Mouse (Mus musculus) bone marrow macrophage, adult 2 months (primary cell): ENCODE results near the gene Cers3. TPM values are rescaled to one million over a fixed set of nuclear protein-coding genes. Genes with fewer than 3 reads are reported as not detected.

Experiments
- H3K27ac ChIP-seq: 2 replicates; pipeline ENCODE4 v1.5.1; 2012; ENCODE audit warnings: low read depth, low read length; ENCODE audit not compliant: insufficient read depth
- H3K4me1 ChIP-seq: 2 replicates; pipeline ENCODE4 v1.6.1; 2012; ENCODE audit warnings: low read length; ENCODE audit not compliant: control insufficient read depth, insufficient read depth
- H3K4me3 ChIP-seq: 2 replicates; pipeline ENCODE4 v1.5.1; 2012; ENCODE audit warnings: mild to moderate bottlenecking, low read length, moderate library complexity; ENCODE audit not compliant: insufficient read depth
- CTCF ChIP-seq: IDR thresholded peaks from 2 replicates; pipeline ENCODE4 v1.5.1; 2012; ENCODE audit warnings: low read depth, mild to moderate bottlenecking, low read length, moderate library complexity
- POLR2A ChIP-seq: IDR thresholded peaks from 2 replicates; pipeline ENCODE4 v1.6.1; 2012; ENCODE audit warnings: mild to moderate bottlenecking, low read depth, low read length, borderline replicate concordance
- polyA plus RNA-seq: library from polyadenylated mRNA; stranded (reverse); fragments of >200 nt; gene quantifications from 2 replicates; pipeline ENCODE4 v1.2.4, GENCODE M21; 2012; ENCODE audit not compliant: missing spikeins, insufficient read depth, insufficient read length

Gene Cers3
- polyA plus RNA-seq, 1 experiment: not detected

GRCm38 (mm10) chr7:66801785-66802184 is 58.5 kb downstream of the Cers3 start:
- Histone ChIP-seq H3K4me3 (no peak overlapping the region), H3K4me1 (no peaks in the 10 kb centered on the region), H3K27ac (no peak overlapping the region)
- TF ChIP-seq POLR2A: no peak
- TF ChIP-seq CTCF: no peak

DNA sequence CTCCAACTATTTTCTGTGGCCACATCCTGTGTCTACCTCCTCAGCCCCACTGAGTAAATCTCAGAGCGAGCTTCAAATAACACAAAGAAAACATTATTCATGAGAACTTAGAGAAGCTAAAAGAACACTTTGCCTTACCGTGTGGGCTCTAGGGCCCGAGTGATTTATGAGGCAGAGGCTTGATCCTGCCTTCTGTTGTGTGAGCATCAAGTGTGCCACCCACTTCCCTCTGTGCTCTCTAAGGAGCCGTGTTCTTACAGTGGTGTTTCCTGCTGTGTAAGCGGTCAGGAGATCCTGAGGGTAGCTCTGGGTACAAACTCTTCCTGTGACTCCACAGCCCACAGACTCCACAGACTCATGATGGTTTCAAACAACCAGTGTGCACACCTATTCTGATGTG is 60.5 kb downstream of the Cers3 start:
- Histone ChIP-seq H3K27ac (no peak overlapping the region), H3K4me1 (no peaks in the 10 kb centered on the region), H3K4me3 (no peak overlapping the region)
- TF ChIP-seq POLR2A: no peak
- TF ChIP-seq CTCF: no peak

DNA sequence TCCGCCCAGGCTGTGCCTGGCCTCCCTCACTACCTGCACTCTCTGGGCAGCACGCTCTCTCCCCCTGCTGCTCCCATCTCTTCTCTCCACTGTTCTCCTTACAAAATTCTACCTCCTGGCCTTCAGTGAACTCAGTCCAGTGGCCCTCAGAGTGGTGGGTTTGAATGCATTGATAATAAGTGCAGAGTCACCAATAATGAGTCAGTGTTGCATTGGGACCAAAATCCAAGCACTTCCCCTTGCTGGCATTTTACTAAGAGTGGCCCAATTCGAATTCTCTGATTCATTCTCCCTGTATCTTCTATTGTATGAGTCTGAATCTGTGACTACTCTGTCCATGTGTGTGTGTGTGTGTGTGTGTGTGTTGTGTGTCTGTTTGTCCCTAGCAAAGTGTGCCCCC is 63.5 kb downstream of the Cers3 start:
- Histone ChIP-seq H3K4me3 (no peak overlapping the region), H3K4me1 (no peaks in the 10 kb centered on the region), H3K27ac (no peak overlapping the region)
- TF ChIP-seq POLR2A (no peak), CTCF (no peak)

GRCm38 (mm10) chr7:66810436-66810835 is 67.1 kb downstream of the Cers3 start:
- H3K4me3 ChIP-seq: no peak overlapping the region
- H3K4me1 ChIP-seq: no peaks in the 10 kb centered on the region
- no peak overlapping the region for H3K27ac ChIP-seq
- TF ChIP-seq POLR2A (no peak), CTCF (no peak)

- Histone ChIP-seq H3K4me3 (no peak overlapping the region), H3K27ac (no peak overlapping the region), H3K4me1 (no peaks in the 10 kb centered on the region)
- TF ChIP-seq CTCF: no peak
- no peak for TF ChIP-seq POLR2A
Observed at GRCm38 (mm10) chr7:66811294-66811693, 68.0 kb downstream of the Cers3 start.

DNA sequence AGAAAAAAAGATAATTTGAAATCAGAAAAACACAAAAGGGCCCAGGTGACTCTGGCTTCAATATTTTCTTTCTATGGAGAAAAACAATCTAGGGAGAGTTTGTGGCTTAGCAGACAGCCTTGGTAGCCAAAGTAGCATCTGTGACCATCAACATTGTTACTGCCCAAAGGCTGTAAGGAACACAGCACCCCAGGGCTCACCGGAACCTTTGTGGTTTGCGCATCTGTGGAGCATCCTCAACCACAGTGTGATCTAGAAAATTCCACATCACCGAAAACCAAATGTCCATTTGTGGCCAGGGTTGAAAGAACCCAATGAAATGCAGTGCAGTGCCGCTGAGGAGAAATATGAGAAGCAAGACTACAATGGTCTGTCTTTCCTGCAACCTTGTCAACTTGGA is 69.0 kb downstream of the Cers3 start:
- Histone ChIP-seq H3K4me1 (no peaks in the 10 kb centered on the region), H3K4me3 (no peak overlapping the region), H3K27ac (no peak overlapping the region)
- no peak for TF ChIP-seq POLR2A
- TF ChIP-seq CTCF: no peak

DNA sequence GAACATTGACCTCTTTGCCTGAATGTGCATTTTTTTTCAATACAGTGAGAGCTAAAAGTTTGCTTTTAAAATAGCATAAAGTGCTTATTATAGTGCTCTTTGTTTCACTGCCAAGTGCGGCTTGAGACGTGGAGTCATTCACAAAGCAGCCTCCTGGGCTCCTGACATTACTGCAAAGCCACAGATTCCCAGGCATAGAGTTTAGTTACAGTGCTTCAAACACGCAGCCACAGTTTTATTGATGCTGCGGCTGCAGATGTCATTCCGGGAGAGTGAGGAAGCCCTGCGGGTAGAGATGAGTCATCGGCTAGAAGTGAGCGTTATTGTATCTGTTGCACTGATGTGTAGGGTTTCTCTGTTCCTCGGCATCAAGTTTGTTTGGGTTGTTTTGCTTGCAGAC is 69.4 kb downstream of the Cers3 start:
- no peak overlapping the region for H3K4me3 ChIP-seq
- H3K4me1 ChIP-seq: no peaks in the 10 kb centered on the region
- TF ChIP-seq CTCF (no peak), POLR2A (no peak)
- no peak overlapping the region for H3K27ac ChIP-seq

- TF ChIP-seq POLR2A: no peak
- TF ChIP-seq CTCF: no peak
- no peaks in the 10 kb centered on the region for H3K4me1 ChIP-seq
- no peak overlapping the region for H3K4me3 ChIP-seq
- no peak overlapping the region for H3K27ac ChIP-seq
Observed at GRCm38 (mm10) chr7:66813172-66813571, 69.9 kb downstream of the Cers3 start.

GRCm38 (mm10) chr7:66815526-66815925 is 72.2 kb downstream of the Cers3 start:
- no peak overlapping the region for H3K4me3 ChIP-seq
- H3K27ac ChIP-seq: no peak overlapping the region
- TF ChIP-seq POLR2A: no peak
- TF ChIP-seq CTCF: no peak
- H3K4me1 ChIP-seq: no peaks in the 10 kb centered on the region

DNA sequence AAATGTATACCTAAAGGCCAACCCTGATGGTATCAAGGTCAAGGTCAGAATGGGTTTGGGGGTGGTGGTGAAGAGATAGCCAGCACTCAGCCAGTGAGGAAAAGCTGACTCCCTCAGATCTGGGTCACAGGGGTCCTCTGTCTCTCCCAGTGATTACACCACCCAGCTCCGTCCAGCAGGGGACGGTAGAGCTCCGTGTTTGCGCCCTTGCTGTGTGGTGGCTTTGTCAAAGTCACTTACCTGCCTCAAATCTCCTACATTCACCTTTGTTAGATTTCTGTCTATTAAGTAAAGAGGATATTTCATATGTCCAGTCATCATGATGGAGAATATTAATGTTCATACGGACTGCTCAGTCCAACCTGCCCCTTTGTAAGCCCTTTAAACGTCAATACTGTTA is 76.7 kb downstream of the Cers3 start:
- no peak overlapping the region for H3K27ac ChIP-seq
- no peak for TF ChIP-seq POLR2A
- TF ChIP-seq CTCF: peak; percentile 92
- no peak overlapping the region for H3K4me3 ChIP-seq
- H3K4me1 ChIP-seq: no peaks in the 10 kb centered on the region

DNA sequence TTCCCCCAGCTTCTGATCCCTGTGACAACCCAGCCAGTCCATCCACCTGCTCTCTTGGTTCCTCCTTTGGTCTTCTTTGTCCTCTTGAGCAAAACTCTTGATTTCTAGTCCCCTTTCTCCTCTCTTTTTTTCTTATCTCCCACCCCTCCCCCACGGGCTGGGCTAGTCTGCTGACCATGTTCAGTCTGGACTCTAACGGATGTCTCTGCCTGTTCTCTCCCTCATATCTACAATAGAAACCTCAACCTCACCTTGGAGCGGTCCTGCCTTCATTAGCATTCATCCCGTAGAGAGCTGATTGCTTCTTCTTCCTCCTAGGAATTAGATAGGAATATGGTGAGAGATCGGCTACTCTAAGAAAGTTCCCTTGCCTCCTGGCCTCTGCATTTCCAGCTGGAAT is 87.5 kb downstream of the Cers3 start:
- Histone ChIP-seq H3K27ac (no peak overlapping the region), H3K4me3 (no peak overlapping the region), H3K4me1 (no peaks in the 10 kb centered on the region)
- TF ChIP-seq POLR2A (no peak), CTCF (no peak)
